Mouse (Mus musculus): ENCODE measurements around the gene Tmod3.

Tmod3 gene

DNA sequence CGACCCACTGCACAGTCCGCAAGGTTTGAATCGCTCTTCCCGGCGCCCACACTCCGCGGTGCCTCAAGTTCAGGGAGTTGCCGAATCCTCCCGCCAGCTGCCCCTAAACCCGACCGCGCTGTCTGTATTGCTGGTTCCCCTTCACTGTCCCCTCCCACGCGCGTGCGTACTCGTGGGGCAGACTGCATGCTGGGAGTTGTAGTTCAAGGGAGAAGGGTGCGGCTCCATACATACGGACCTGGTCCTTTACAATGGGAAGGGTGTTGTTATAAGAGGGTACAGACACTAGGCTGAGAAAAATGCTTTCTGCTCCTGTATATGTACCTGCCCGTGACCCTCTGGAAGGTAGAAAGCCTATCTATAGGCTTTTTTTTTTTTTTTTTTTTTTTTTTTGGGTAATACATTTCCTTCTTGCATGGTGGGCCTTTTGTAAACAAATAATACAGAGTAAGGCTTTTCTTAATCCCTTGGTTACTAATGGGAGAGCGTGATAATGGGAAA is at the start of gene Tmod3:
TSS of gene Tmod3 (minus strand) at position 146 of the 501 bp plus-strand sequence.
- DNase-seq (ENCODE audit: low spot score): peak; percentile 93

DNA sequence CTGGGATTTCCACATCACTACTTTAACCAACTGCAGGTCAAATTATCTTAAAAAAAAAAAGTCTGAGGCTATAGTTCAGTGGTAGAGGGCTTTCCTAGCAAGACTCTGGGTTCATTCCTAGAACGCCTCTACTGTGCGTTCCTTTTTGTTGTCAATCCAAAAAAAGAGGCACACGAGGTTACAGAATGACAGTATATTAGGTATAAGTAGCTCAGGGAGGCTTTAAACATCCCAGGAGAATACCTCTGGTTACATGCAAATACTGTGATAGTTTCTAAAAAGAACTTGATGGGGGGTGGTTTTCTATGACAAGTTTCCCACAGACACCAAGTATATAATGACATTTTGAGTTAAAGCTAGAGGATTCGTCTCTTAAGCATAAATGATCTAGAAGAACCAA is 48.0 kb upstream of the Tmod3 start:
- no peak for DNase-seq (ENCODE audit: low spot score)

DNA sequence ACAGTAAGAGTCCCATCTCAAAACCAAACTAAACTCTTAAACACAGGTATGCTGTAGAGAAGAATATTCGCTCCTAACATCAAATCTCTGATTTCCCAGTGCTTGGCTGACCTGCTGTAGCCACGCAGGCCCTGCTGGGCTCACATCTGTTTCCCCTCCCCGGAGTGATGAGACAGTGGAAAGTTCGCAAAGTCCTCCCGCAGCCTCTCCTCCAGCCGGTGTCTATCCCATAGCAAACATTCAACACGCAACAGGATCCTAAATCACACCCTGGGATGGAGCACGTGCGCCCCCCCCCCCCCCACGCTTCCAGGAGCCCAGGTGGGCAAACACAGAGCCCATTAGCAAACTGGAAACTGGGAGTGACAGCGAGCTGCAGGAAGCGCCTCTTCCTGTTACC is 42.1 kb upstream of the Tmod3 start:
- DNase-seq (ENCODE audit: low spot score): no peak

DNA sequence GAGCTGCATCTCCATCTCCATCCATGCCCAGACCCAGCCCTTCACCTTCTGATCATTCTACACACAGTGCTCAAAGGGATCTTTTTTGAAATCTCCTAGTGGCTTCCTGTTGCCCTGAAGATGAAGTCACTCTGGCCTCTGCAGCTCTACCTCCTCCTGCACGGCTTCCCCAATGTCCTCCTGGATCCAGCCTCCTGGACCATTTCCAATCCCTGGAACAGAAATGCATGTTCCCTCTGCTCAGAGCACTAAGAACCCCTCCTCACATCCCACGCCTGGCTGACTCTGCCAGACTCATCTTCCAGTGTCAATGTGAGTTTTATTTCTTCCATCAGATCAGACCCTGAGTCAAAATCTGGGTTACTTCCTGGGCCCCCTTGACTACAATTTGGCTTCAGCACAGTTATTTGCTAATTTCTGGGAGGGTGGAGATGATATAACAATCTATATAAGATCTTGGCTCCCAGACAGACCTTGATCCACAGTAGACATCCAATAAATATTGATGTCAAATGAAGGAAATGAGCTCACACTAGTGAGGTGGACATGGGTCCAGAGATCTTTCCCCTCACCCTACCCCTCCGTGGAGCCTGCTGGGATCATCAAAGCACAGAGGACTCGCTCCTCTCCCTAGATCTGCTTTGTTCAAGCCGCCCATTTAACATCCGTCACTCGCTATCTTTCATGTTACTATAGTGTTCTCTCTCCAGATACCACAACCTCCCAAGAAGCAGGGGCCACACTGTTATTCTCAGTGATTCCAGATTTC is 40.9 kb upstream of the Tmod3 start:
- DNase-seq (ENCODE audit: low spot score): no peak

DNA sequence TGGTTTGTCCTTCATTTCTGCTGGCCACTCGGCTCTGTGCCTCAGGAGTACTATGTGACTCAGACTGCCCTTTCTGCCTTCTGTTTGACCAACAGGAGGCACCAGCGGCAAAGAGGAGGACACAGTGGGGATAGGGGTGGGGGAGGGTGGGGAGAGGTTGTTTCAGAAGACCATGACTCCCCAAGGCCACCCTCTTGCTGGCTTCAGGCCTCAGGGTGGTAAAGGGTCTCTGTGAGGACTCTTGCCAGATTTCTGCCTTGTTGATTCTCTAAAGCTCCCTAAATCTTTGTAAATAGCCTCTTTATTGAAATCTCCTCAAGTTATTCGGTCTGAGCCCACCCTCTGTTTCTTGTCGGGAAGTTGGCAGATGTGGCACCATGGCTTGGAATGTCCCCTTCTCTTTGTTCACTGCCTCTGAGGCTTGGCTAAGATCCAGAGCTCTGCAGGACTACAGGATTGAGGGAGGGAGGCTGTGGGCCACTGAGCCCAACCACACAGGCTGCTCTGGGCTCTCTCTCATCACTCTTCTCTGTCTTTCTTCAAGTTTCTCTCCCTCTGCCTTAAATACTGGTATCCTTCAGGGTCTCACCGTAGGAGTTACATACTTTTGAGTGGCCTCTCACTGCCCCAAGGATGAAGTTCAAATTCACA is 39.9 kb upstream of the Tmod3 start:
- DNase-seq (ENCODE audit: low spot score): no peak

DNA sequence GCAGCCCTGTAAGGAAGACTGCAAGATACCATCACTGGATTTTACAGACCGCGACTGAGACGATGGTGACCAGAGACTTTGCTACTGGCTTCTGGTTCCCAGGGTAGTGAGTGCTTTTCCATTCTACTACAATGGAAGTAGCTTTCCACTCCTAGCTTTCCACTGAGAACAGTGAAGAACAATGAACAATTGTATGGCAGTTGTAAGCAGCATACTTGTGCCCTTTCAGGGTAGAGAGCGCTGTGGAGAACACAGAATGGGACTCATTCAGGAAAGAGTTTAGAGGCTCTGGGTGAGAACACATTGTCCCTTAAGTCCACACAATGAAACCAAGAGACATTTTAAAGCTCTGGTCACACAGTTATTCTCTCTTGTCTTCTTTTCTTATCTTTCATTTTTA is 38.1 kb upstream of the Tmod3 start:
- DNase-seq (ENCODE audit: low spot score): no peak

DNA sequence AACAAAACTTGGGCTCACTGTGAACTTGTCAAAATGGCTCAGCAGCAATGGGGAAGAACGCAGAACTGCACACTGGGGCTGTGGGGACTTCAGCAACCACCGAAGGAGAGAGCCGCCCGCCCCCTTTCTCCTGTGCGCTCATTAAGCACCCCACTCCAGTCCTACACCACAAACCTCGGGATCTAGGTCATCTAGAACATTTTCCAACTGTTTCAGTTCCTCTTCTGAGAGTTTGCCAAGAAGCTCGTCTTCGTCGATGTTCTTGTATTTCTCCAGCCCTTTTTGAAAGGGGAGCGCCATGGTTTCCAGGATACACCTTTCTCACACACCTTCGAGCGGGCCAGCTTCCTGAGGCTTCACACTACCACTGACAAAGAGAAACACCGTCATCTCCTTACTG is 37.6 kb upstream of the Tmod3 start:
- DNase-seq (ENCODE audit: low spot score): no peak

DNA sequence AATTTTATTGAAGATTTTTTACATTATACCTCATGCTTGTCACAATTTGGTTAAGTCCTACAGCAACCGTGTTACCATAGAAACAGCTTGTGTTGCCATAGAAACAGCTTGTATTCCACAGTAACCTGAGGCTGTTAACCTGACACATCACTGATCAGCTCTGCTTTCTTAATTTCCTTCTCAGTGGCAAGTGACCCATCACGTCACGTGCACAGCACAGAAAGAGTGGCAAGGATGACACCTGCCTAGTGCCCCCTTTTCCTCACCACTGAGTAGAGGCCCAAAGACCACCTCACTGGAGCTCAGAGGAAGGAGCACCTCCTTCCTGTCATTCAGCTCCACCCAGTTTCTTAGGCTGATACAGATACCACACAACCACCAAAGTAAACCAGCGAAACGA is 34.0 kb upstream of the Tmod3 start:
- no peak for DNase-seq (ENCODE audit: low spot score)

DNA sequence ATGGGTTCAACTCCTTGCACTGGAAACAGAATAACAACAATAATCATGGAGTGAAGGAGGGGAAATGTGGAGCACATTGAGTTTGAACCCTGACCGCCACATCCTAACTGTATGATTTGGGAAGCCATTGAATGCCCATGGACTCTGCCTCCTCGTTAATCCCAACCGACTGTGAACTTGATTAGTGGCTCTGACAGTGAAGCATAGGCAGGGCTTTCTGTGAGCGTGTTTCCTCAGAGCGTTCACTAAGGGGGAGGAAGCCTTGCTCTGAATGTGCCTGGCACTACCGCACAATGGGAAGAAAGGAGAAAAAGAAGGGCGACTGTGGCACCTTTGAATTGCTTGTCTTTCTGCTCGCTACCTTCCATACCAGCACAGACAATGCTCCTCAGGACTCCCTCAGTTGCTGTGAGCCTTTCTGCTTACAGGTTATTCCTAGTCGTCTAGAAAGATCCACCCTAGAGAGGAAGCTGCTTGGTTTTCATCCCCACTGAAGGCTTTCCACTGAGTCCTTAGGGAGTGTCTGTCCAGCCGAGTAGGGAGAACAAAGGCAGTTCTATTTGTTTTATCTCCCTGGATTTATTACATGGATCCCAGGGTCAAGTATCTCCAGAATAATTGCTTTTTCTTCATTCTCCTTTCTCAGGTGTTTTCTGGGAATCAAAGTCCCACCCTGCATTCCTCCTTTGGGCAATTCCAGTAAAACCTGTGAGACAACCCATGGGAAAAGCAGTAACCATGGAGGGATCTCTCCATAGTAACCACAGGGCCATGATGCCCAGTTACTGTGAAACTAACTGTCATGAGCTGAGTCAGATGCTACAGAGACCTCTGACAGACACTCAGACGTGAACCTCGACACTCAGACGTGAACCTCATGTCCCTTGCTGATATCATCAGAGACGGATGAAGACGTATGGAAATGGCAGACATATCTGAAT is 30.7 kb upstream of the Tmod3 start:
- DNase-seq (ENCODE audit: low spot score): no peak

DNA sequence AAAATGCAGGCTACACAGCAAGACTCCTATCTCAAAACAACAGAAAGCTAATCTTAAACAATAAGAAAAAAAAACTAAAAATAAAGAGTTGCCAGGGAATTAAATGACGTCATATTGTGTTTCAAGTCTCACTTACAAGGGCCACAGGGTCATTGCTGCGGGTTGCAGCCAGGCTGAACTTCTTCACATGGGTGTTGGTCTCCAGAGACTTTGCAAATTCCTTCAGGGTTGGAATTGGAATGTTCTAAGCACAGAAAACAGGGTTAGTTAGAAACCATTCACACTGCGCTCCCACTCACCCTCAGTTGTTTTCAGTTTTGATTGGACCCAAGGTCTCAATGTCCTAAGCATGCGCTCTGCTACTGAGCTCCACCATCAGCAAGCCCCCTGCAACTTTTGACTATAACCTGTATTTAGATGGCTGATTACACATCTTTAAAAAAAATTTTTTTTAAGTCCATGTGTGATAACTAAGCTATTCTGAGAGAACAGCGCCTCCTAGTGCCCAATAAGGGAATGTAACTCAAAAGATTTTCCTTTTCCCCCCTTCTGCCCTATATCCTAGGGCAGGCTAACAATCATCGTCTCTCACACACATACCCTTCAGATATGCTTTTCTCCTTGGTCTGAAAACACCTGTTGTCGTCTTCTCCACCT is 22.4 kb upstream of the Tmod3 start:
- DNase-seq (ENCODE audit: low spot score): peak; percentile 5

DNA sequence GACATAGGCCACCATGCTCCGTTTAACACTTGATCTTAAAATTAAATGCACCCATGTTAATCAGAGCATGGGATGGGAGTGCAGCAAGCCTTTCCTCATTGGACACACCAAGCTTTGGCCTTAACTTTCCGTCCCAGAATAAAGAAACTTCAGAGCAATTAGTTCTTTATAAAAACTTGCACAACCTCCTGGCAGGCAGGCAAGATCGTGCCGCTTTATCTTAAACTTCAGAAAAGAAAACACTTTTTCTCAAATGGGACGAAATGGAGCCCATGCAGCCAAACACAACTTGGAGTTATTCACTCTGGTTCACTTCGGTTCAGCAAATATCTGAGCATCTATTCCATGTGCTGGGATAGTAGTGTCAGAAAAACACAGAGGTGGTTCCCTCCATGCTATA is 19.9 kb upstream of the Tmod3 start:
- DNase-seq (ENCODE audit: low spot score): no peak

DNA sequence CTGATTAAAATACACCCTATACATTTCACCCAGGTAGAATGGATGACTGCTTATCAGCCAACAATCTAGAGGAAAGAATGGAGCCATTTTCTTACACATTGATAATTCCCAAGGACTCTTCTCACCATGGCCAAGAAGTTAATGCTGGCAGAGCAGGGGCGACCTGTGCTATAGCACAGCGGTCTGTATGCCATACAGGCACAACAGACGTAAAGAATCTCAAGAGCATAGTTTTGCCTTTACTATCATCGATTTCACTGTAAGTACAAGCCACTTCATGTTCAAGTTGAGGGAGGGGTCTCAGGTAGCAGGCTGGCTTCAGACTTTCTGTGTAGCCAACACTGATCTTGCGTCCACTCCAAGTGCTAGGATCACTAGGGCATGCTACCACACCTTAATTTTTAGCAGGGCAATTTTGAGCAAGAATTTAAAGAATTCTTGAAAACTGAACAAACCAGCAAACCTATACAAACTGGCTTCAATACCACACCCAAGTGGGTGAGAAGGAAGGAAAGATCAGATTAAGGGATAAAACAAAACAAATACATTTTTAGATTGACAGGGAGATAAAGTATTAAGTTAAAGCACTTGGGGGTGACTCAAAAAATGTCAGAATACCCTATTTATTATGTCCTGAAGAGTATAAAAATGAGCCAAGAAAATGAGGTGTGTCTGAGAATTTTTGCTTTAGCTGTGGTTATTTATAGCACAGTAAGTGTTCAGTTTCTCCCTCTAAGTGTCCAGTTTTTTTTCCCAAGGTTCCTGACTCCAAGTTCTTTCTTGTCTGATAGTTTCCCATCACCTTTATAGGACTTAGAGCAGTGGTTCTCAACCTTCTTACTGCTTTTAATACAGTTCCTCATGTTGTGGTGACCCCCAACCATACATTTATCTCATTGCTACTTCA is 11.8 kb upstream of the Tmod3 start:
- no peak for DNase-seq (ENCODE audit: low spot score)

DNA sequence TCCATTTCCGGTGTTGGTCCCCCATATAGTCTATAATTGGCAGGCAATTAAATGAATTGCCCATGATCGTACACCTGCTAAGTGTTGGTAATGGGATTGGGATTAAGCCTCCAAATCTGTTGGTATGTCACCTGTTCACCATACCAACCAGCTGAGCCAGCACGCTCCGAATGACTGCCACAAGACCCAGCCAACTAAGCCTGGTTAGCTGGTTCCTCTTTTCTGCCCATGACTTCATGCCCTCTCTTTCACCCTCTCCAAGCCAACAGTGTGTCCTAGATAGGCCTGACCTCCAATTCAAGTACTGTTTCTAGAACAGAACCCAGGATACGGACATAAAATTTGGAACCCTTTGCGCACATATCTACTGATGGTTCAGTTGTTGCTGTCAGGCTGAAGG is 8.9 kb upstream of the Tmod3 start:
- DNase-seq (ENCODE audit: low spot score): no peak

DNA sequence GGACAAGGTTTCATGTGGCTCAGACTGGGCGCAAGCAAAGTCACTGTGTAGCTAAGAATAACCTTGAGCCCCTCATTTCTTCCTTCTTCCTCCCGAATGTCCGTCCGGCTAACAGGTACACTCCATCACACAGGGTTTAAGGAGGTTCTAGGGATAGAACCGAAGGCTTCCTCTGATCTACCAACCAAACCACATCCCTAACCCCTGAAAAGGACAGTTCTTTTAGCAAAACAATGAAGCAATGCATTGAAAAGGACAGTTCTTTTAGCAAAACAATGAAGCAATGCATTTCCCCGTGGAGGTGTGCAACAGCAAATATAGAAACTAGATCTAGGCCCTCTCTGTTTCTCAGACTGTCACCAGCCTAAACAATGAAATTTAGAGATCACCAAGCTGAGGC is 5.4 kb upstream of the Tmod3 start:
- DNase-seq (ENCODE audit: low spot score): no peak

DNA sequence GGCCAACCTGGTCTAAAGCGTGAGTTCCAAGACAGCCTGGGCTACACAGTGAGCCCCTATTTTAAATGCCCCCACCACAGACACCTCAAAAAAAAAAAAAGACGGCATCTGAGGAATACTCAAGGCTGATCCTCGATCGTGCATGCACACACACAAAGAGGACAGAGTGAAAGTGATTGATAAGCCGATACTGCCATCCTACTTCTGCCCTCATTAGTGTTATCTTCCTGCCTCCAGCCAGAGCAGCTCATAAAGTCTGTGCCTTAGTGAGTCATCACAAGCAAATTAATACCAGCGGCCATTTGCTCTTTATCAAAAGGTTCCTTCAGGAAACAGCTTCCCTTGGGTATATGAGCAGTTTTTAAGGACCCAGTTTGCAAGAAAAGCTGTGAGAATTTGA is 4.2 kb upstream of the Tmod3 start:
- DNase-seq (ENCODE audit: low spot score): no peak

DNA sequence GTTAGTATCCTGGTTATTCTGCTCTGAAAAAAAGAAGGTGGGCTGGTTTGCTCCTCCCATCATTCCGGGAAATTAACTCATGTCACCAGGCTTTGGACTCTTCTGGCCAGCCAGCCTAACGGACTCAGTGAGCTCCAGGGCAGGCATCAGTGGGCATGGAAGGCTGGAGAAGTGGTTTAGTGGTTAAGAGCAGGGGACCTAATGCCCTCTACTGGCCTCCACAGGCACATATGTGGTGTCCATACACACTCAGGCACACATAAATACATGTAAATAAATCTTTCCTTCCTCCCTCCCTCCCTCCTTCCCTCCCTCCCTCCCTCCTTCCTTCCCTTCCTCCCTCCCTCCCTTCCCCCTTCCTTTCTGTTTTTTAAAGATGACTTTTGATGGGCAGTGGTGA is 3.7 kb upstream of the Tmod3 start:
- DNase-seq (ENCODE audit: low spot score): no peak

DNA sequence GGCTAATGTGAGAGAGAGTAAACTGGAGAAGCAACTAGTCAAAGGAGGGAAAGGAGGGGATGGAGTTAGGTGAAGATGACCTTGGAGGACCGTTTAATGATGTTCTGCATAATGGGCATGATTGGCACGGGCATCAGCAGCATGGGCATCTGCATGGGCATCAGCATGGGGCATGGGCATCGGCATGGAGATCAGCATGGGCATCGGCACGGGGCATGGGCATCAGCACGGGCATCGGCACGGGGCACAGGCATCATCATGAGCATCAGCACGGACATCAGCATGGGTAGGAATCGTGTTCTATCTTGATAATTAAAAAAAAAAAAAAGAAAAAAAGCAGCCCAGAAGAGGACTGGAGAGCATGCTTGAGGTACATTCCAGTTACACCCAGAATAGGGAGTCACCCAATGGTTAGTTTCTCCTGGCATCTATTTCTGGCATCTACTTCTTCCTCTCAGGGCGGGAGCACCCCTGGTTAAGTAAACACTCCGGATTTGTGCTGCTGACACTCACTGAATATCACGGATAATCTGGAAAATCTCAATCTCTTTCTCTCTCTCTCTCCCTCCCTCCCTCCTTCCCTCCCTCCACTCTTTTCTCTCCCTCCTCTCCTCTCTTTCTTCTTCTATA is 1.7 kb upstream of the Tmod3 start:
- no peak for DNase-seq (ENCODE audit: low spot score)

DNA sequence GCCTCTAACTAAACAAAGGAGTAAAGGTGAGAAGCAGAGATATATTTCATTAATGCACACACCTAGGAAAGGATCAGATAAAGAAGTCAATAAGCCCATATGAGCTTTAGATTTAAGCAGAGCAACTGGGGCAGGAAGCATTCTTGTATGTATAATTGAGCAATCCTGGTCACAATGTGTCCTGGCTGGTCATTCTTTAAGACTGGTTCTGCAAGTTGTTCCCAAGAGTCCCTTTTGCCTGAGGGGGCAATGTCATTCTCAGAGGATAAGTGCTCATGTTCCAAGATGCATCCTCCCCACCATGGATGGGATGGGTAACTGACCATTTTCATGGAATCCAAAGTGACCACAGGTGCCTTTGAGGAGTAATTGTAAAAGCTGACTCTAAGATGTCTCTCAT is 896 bp upstream of the Tmod3 start:
- DNase-seq (ENCODE audit: low spot score): no peak

DNA sequence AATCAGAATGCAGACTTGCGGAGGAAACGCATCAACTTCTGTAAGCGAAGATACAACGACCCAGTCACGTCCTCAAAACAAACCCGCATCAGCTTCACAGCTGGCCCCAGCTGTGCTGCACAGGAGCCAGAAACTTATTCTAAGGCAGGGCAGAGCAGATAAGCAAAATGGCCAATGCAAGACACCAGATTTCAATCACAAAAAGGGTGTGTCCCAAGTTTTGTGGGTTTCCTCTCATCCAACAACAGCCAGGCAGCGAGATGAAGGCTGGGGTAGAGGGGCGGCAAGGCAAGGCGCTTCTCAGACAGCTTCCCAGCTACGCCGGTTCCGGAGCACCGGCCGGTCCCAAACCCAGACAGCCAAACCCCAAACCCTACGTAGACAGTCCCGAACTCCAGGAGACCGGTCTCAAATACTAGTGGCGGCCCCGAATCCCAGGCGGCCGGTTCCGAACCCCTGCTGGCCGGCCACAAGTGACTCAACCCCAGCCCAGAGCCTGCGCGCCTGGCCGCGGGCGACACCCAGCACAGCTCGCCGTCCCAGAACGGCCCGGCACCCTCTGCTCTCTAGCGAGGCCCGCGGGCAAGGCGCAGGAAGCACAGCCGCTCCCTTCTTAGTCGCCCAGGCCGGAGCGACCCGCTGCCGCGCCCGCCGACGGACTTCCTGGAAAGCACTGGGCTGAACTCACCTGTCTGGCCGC is 495 bp downstream of the Tmod3 start:
- DNase-seq (ENCODE audit: low spot score): peak; percentile 53

DNA sequence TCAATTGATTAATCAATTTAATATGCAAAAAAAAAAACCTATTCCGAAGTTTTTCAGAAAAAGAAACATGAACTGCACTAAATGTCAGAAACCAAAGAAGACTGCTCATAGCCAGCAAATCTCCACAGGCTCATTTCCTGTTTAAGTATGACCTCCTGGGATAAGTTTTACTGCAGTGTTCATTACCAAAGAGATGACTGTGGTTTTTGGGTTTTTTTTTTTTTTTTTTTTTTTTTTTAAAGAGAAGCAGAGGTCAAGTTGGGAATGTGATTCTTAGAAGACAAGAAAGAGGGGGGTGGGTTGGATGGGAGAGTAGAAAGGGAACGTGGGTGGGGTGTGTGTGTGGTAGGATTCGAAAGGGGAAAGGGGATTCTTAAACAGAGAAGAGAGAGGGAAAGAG is 1.1 kb downstream of the Tmod3 start:
- DNase-seq (ENCODE audit: low spot score): no peak

Measured in yolk sac, embryonic 10.5 days (tissue).